Mouse (Mus musculus): ENCODE data around the gene A930033H14Rik. TPM values are rescaled to one million over a fixed set of nuclear protein-coding genes. Genes with fewer than 3 reads are reported as not detected.

A930033H14Rik gene
- total and polyA plus RNA-seq, 2 experiments = 0.26 to 5.9 TPM

- no peak overlapping the region for H3K9ac ChIP-seq (ENCODE audit: low read depth, low read length)
- H3K27ac ChIP-seq (replicated peaks; ENCODE audit: insufficient read depth, low read depth, low read length) = no peak overlapping the region
- TF ChIP-seq CTCF (IDR thresholded peaks at IDR 0.05; ENCODE audit: low read depth, low read length) (no peak), POLR2A (IDR thresholded peaks at IDR 0.05; ENCODE audit: extremely low read depth, insufficient read depth, low read length) (no peak)
- H3K79me2 ChIP-seq (ENCODE audit: control insufficient read depth, insufficient read depth, low read length) = peaks cover 40% of the 10 kb centered on the region; the same call in 1 of the 2 replicates
- peaks cover 28% of the 10 kb centered on the region for H3K4me1 ChIP-seq (ENCODE audit: control insufficient read depth, insufficient read depth, low read length)
- peaks cover 8% of the 10 kb centered on the region for H3K36me3 ChIP-seq (ENCODE audit: control insufficient read depth, insufficient read depth, low read length)
- 67% methylated on average over 4 of the region's 4 CpGs for WGBS
- no peak for DNase-seq (ENCODE audit: extremely low read depth, low read depth, low spot score)
- H3K27me3 ChIP-seq (ENCODE audit: control insufficient read depth, insufficient read depth, low read length) = no peaks in the 10 kb centered on the region
- no peak overlapping the region for H3K4me3 ChIP-seq (ENCODE audit: insufficient read depth, low read depth, low read length)
These were observed 32.3 kb upstream of the A930033H14Rik start for GRCm38 (mm10) chr10:69245151-69245550.

GRCm38 (mm10) chr10:69240530-69240929 is 27.6 kb upstream of the A930033H14Rik start:
- Histone ChIP-seq H3K36me3 (ENCODE audit: control insufficient read depth, insufficient read depth, low read length) (peaks cover 3% of the 10 kb centered on the region), H3K79me2 (ENCODE audit: control insufficient read depth, insufficient read depth, low read length) (peaks cover 59% of the 10 kb centered on the region; the same call in 1 of the 2 replicates), H3K4me3 (ENCODE audit: insufficient read depth, low read depth, low read length) (no peak overlapping the region), H3K9ac (ENCODE audit: low read depth, low read length) (no peak overlapping the region), H3K27ac (replicated peaks; ENCODE audit: insufficient read depth, low read depth, low read length) (no peak overlapping the region; the same call in 1 of the 2 replicates), H3K4me1 (ENCODE audit: control insufficient read depth, insufficient read depth, low read length) (peaks cover 12% of the 10 kb centered on the region), H3K27me3 (ENCODE audit: control insufficient read depth, insufficient read depth, low read length) (no peaks in the 10 kb centered on the region)
- DNase-seq (ENCODE audit: extremely low read depth, low read depth, low spot score) = peak; percentile 87
- TF ChIP-seq POLR2A (IDR thresholded peaks at IDR 0.05; ENCODE audit: extremely low read depth, insufficient read depth, low read length) = no peak
- TF ChIP-seq CTCF (IDR thresholded peaks at IDR 0.05; ENCODE audit: low read depth, low read length) = no peak
- 11% methylated on average over 2 of the region's 2 CpGs for WGBS

- no peaks in the 10 kb centered on the region for H3K27me3 ChIP-seq (ENCODE audit: control insufficient read depth, insufficient read depth, low read length)
- TF ChIP-seq POLR2A (IDR thresholded peaks at IDR 0.05; ENCODE audit: extremely low read depth, insufficient read depth, low read length) (no peak), CTCF (IDR thresholded peaks at IDR 0.05; ENCODE audit: low read depth, low read length) (no peak)
- H3K4me1 ChIP-seq (ENCODE audit: control insufficient read depth, insufficient read depth, low read length) = peaks cover 10% of the 10 kb centered on the region
- no peak overlapping the region for H3K9ac ChIP-seq (ENCODE audit: low read depth, low read length)
- 75% methylated on average over 6 of the region's 6 CpGs for WGBS
- no peak overlapping the region for H3K4me3 ChIP-seq (ENCODE audit: insufficient read depth, low read depth, low read length)
- H3K79me2 ChIP-seq (ENCODE audit: control insufficient read depth, insufficient read depth, low read length) = peaks cover 50% of the 10 kb centered on the region; the same call in 1 of the 2 replicates
- H3K36me3 ChIP-seq (ENCODE audit: control insufficient read depth, insufficient read depth, low read length) = peaks cover 3% of the 10 kb centered on the region; the same call in 1 of the 2 replicates
- DNase-seq (ENCODE audit: extremely low read depth, low read depth, low spot score) = no peak
- H3K27ac ChIP-seq (replicated peaks; ENCODE audit: insufficient read depth, low read depth, low read length) = no peak overlapping the region
These were observed 25.4 kb upstream of the A930033H14Rik start for GRCm38 (mm10) chr10:69238311-69238710.

- TF ChIP-seq POLR2A (IDR thresholded peaks at IDR 0.05; ENCODE audit: extremely low read depth, insufficient read depth, low read length) = no peak
- H3K4me1 ChIP-seq (ENCODE audit: control insufficient read depth, insufficient read depth, low read length) = peaks cover 10% of the 10 kb centered on the region
- H3K4me3 ChIP-seq (ENCODE audit: insufficient read depth, low read depth, low read length) = no peak overlapping the region
- DNase-seq (ENCODE audit: extremely low read depth, low read depth, low spot score) = no peak
- peaks cover 46% of the 10 kb centered on the region; the same call in 1 of the 2 replicates for H3K79me2 ChIP-seq (ENCODE audit: control insufficient read depth, insufficient read depth, low read length)
- peaks cover 3% of the 10 kb centered on the region; the same call in 1 of the 2 replicates for H3K36me3 ChIP-seq (ENCODE audit: control insufficient read depth, insufficient read depth, low read length)
- H3K27ac ChIP-seq (replicated peaks; ENCODE audit: insufficient read depth, low read depth, low read length) = no peak overlapping the region
- no peak overlapping the region for H3K9ac ChIP-seq (ENCODE audit: low read depth, low read length)
- no peaks in the 10 kb centered on the region for H3K27me3 ChIP-seq (ENCODE audit: control insufficient read depth, insufficient read depth, low read length)
- WGBS = 83% methylated on average over 9 of the region's 9 CpGs
These were observed 24.9 kb upstream of the A930033H14Rik start for GRCm38 (mm10) chr10:69237781-69238180.

- TF ChIP-seq POLR2A (IDR thresholded peaks at IDR 0.05; ENCODE audit: extremely low read depth, insufficient read depth, low read length) (no peak), CTCF (IDR thresholded peaks at IDR 0.05; ENCODE audit: low read depth, low read length) (no peak)
- no peak overlapping the region for H3K4me3 ChIP-seq (ENCODE audit: insufficient read depth, low read depth, low read length)
- no peaks in the 10 kb centered on the region for H3K27me3 ChIP-seq (ENCODE audit: control insufficient read depth, insufficient read depth, low read length)
- peaks cover 10% of the 10 kb centered on the region for H3K4me1 ChIP-seq (ENCODE audit: control insufficient read depth, insufficient read depth, low read length)
- H3K79me2 ChIP-seq (ENCODE audit: control insufficient read depth, insufficient read depth, low read length) = peaks cover 42% of the 10 kb centered on the region; the same call in 1 of the 2 replicates
- DNase-seq (ENCODE audit: extremely low read depth, low read depth, low spot score) = no peak
- H3K9ac ChIP-seq (ENCODE audit: low read depth, low read length) = no peak overlapping the region
- WGBS = 84% methylated on average over 3 of the region's 3 CpGs
- H3K27ac ChIP-seq (replicated peaks; ENCODE audit: insufficient read depth, low read depth, low read length) = no peak overlapping the region
- peaks cover 3% of the 10 kb centered on the region; the same call in 1 of the 2 replicates for H3K36me3 ChIP-seq (ENCODE audit: control insufficient read depth, insufficient read depth, low read length)
These were observed 24.3 kb upstream of the A930033H14Rik start for GRCm38 (mm10) chr10:69237185-69237584.

GRCm38 (mm10) chr10:69225951-69226350 is 13.1 kb upstream of the A930033H14Rik start:
- DNase-seq (ENCODE audit: extremely low read depth, low read depth, low spot score) = no peak
- Histone ChIP-seq H3K79me2 (ENCODE audit: control insufficient read depth, insufficient read depth, low read length) (peaks cover 46% of the 10 kb centered on the region), H3K9ac (ENCODE audit: low read depth, low read length) (no peak overlapping the region), H3K4me3 (ENCODE audit: insufficient read depth, low read depth, low read length) (no peak overlapping the region), H3K27ac (replicated peaks; ENCODE audit: insufficient read depth, low read depth, low read length) (no peak overlapping the region), H3K4me1 (ENCODE audit: control insufficient read depth, insufficient read depth, low read length) (peaks cover 10% of the 10 kb centered on the region), H3K36me3 (ENCODE audit: control insufficient read depth, insufficient read depth, low read length) (peaks cover 7% of the 10 kb centered on the region; the same call in 1 of the 2 replicates), H3K27me3 (ENCODE audit: control insufficient read depth, insufficient read depth, low read length) (no peaks in the 10 kb centered on the region)
- TF ChIP-seq POLR2A (IDR thresholded peaks at IDR 0.05; ENCODE audit: extremely low read depth, insufficient read depth, low read length) = no peak
- WGBS = 68% methylated on average over 8 of the region's 8 CpGs

Measured in liver, adult 2 months (tissue).